Mouse (Mus musculus): ENCODE measurements at regions not wholly inside any gene's neighbourhood (a gene's known extent, or its start where the extent isn't known, plus 50 kb on each side); places are given as distances from the start of the nearest gene placed in this dataset.

DNA sequence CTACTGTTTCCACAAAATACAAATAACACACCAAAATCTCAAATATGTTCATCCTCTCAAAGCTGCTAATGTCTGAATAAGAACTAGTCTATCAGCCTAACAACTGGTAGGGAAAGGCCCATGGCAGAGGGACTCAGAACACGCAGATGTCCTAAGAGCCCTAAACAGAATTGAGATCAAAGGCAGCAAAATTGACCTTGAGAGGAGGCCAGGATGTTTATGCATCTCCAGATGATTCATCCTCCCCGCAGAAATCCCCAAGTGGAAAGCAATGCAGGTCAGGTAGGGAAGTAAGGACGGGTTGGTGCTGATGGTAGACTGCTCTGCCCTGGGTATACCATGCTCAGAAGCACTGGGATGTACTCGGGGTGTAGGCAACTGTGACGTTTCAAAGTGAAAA lies 89.0 kb upstream of the Tmem150c start:
- no peak for DNase-seq (ENCODE audit: extremely low spot score, low spot score)

DNA sequence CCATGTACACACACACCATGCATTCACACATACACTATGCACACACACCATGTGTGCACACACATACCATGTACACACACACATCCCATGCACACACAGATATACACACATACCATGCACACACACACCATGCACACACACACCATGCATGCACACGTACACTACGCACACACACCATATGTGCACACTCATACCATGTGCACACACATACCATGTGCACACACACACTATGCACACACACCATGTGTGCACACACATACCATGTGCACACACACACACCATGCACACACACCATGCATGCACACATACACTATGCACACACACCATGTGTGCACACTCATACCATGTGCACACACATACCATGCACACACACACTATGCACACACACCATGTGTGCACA lies 87.1 kb upstream of the Tmem150c start:
- no peak for DNase-seq (ENCODE audit: extremely low spot score, low spot score)

DNA sequence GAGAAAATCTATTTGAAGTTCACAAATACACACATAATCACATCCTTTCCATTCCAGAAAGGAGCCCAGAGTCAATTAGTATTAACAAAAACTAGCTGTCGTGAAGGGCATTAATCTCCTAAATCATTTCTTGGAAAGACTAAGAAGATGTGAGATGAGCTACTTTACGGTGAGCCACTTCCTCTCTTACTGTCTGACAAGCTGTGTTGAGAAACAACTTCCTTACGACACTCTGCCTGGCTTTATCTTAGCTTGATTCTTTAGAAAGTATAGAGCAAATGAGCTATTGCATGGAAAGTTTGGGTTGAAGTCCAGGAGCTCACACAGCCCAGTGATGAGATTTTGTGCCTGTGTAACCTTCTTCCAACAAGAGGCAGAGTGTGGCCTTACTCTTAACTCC lies 85.2 kb upstream of the Tmem150c start:
- DNase-seq (ENCODE audit: extremely low spot score, low spot score), result no peak

DNA sequence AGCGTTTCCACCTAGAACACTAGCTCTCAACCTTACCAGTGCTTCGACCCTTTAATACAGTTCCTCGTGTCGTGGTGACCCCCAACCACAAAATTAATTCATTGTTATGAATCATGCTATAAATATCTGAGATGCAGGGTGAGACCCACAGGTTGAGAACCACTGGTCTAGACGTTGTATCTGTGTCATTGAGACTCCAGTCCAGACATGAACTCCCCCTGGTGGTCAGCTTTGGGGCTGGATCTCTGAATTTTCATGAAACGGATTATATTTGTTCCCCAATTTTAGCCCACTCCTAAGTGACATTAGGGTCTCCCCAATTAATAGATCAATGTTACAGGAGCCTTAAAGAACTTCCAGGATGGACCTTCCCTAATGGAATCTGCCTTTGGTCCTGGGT lies 81.3 kb upstream of the Tmem150c start:
- DNase-seq (ENCODE audit: extremely low spot score, low spot score), result peak; percentile 25

DNA sequence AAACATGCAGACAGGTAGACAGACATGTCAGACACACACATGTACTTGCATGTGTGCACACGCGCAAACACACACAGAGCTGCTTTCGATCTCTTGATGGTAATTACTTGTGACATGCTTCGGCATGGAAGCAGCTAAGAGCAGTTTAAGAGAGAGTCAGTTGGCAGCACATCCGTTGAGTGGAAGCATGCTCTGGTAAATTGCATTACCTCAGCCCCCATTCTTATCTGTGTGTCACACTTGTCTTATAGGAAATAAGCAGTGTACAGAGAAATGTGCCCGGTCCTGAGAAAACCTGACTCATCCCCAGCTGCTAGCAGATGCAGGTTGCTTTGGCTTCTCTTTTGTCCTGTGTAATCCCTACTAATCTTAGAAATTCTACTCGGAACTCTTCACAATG lies 80.0 kb upstream of the Tmem150c start:
- no peak for DNase-seq (ENCODE audit: extremely low spot score, low spot score)

DNA sequence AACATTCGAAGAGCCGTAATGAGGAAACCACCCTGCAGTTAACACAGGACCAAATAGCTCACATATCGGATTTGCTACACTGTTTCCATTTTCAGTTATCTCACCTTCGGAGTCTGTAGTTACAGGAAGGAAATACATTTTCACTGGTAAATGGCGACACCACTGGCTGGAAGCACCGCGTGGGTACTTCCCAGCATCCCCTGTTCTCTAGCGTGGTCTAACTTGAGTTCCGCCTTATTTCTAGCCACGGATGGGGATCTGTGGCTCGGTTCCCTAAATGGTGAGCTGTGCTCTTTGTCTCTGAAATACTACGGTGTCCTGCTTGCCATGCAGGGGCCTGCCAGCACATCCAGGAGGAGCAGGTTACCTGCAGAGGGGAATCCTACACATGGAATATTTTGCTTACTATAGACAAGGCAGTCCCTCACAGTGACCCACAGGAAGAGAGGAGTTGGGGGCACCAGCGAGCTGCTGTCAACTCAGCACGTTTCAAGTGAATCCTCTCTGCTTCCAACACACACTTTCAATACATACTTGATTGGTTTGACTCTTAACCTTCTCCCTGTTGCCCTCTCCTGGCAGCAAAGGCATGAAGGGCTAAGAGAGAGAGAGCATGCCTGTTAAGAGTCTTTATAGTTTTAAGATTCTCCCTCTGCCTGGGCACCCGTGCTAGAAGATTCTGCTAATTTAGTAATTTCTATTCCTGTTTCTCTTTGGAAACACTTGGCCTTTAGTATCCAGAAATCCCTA lies 78.9 kb upstream of the Tmem150c start:
- no peak for DNase-seq (ENCODE audit: extremely low spot score, low spot score)

DNA sequence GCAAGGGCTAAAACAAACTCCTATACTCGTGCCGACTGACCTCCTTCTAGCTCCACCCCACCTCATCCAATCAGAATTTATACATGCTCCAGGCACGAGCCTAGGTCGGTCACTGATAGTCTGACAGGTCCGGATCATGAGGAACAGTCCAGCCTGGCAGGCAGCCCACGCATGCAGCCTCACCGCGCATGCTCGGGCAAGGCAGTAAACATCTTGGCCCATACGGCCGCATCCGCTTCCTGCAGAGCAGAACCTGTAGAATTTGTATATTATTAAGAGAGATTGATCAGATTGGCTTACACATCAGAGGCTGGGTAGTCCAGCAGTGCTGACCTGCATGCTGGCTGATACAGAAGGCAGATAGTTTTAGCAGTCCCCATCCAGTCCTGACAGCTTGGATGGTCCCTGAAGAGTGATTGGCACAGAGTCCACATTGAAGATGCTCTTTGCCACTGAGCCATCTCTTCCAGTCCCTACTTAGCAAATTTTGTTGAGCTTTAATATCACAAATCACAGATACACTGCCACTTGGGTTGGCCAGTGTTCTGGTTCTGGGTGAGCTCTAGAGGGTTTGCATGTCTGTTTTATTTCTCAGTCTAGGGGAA lies 78.2 kb upstream of the Tmem150c start:
- no peak for DNase-seq (ENCODE audit: extremely low spot score, low spot score)

DNA sequence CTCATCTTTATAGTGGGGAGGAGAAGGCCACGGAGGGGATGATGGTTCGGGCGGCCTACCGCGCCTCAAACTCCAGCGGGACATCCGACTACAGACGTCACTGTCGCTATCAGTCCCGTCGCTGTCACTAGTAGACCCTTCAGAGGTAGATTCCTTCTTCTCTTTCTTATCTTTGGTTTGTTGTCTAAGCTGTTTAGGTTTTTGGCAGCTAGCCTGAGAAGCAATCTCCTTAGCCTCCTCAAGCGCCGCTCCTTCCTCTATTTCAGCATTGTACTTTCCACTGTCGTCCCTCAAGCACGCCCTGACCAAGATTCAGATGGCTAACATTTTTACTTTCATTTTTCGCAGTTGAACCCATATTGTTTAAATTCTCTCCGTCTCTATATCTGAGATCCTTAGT lies 76.7 kb upstream of the Tmem150c start:
- no peak for DNase-seq (ENCODE audit: extremely low spot score, low spot score)

DNA sequence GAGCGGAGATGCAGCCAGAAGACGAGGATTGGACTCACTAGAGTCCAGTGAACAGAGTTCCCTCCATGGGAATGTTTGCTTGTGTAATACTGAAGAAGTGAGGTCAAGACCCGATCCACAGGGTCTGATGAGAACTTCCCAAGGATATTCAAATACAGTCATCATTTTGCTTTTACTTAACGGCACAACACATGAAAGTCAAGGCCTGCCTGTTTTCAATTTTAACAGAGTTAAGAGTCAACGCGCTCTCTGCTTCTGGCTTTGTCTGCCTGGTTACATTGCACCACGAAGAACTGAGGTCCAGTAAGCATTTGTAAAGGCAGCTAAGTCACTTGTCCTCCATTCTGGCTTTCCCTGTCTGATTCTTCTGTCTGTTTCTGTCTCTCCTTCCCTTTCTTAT lies 72.5 kb upstream of the Tmem150c start:
- DNase-seq (ENCODE audit: extremely low spot score, low spot score), result no peak

DNA sequence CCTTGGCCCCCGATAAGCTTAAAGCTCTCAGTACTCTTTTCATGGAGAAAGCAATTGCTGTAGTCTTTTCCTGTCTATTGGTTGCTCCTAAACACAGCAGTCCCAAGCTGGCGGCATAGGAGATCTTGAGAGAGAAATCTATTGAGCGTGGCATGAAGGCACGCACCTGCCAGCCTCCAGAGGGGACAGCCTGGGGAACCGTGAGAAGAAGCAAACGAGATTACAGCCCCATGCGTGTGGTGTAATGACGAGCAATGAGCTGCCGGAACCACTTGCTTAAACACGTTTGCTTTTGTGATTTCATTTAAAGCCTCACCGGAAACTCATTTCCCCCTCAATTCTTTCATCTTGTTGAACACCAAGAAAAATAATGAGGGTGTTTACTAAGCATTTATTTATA lies 72.0 kb upstream of the Tmem150c start:
- no peak for DNase-seq (ENCODE audit: extremely low spot score, low spot score)

DNA sequence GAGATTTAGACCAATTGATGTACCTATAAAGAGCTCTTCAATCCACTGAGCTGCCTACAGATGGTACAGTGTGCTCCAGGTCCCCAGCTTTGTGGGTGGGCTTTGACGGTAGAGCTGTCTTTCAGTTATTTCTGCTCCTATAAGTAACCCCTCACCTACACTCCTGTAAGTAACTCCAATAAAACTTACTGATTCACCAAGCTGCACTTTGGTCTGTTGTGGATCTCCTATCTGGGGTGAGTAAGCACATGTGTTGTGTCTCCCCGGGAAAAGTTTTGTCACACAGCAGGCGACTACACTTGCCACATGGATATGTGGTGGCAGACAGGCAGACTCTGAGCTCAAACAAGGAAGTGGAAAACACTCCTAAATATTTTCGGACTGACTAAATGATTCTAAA lies 70.4 kb upstream of the Tmem150c start:
- no peak for DNase-seq (ENCODE audit: extremely low spot score, low spot score)

DNA sequence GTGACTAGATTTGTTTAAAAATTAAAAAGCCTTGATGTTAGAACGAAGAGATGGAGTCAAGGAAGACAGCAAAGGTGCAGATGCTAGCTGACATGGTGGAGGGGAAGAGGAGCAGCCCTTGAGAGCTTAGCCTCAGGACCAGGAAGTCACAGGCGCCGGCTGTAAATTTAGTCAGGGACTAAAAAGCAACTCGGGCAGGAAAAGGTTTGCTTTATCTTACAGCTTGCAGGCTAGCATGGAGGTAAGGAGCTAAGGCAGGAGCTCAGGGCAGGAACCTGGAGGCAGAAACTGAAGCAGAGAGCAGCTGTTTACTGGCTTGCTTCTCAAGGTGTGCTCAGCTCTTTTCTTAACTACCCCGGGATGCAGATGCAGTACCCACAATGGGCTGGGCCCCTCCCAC lies 68.3 kb upstream of the Tmem150c start:
- DNase-seq (ENCODE audit: extremely low spot score, low spot score), result no peak

DNA sequence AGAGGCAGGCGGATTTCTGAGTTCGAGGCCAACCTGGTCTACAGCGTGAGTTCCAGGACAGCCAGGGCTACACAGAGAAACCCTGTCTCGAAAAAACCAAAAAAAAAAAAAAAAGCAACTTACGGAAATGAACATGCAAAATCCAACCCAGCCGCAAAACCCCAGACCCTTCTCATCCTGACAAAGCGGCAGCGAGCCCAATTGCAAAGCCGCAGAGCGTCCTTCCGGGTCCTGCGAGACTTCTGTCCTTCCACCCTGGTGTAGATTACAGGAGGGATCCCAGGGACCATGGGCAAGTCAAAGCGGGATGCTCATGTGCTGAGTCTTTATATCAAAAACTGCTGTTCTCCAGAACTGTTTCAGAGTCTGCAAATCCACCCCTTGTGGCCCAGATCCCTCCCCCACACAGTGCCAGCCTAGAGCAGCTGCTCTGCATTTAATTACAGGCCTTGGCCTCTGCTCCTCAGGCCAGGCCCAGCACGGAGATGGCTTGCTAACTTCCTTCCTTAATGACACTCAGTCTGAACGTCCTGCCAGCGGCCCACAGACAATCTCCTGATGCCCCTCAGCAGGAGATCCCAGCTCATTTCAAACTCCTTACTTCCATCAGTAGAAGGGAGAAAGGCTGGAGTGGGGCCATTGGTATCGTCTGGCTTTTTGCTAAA lies 67.1 kb upstream of the Tmem150c start:
- peak; percentile 38 for DNase-seq (ENCODE audit: extremely low spot score, low spot score)

DNA sequence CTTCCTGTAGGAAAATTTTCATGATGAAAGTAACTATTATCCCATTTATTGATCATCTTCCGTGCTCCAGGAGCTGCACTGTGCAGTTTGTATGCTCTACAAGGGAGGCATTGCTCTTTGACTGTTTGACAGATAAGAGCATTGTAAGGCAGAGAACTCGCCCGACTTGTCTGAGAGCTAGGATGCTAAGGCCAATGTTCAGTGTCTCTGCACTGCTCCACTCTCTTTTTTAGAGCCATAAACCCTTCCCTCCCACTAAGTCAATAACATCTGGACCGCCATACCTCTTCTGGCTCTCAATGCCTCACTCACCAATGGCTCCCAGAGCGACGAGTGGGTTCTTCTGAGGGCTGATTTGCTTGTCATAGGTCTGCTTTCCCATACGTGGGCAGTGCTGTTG lies 65.9 kb upstream of the Tmem150c start:
- no peak for DNase-seq (ENCODE audit: extremely low spot score, low spot score)

DNA sequence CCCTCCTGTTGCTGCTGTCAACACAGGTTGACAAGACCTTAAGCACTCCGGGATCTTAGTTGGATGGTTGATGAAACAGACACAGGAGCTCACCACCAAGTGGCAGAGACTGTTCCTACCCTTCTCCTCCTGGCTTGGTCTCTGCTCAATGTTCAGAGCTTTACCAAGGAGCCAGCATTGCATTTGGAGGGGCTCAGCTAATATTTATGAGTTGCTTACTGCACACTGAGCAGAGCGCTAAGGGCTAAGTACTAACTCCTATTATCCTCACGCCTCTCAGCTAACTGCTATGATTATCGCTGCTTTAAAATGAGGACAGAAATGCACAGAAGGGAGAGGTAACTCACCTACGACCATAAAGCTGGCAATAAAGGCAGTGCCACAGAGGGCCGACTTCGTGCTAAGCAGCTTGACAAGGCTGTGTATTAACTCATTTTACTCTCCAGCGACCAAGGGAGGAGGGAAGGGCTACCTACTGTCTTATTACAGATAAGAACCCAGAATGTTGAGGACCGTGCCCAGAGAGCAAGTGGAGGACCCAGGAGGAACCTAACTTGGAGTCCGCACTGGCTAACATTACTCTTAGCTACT lies 65.3 kb upstream of the Tmem150c start:
- DNase-seq (ENCODE audit: extremely low spot score, low spot score), result no peak

DNA sequence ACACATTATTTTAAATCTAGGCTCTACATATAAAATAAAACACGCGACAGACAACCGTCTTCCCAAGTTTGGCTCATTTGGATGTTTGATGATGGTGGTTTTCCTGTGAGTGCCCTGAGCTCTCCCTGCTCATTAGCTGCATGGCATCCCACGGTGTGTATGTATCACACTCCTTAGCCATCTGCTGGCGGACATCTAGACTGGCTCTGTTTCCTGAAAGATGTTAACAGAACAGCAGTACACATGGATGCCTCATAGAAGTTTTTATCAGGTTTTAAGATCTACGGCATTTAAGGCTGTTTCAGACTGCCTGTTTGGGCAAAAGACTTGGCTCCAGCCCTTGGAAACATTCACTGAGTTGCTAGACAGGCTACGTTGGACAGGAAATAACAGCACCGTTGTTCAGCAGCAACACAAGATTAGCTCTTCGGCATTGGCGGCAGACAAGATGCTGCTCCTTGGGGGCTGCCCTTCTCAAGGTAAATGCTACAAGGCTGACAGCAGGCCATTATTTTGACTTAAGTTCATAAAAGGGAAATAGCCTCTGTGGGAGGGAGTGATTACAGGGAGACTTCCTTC lies 61.5 kb upstream of the Tmem150c start:
- DNase-seq (ENCODE audit: extremely low spot score, low spot score), result no peak

DNA sequence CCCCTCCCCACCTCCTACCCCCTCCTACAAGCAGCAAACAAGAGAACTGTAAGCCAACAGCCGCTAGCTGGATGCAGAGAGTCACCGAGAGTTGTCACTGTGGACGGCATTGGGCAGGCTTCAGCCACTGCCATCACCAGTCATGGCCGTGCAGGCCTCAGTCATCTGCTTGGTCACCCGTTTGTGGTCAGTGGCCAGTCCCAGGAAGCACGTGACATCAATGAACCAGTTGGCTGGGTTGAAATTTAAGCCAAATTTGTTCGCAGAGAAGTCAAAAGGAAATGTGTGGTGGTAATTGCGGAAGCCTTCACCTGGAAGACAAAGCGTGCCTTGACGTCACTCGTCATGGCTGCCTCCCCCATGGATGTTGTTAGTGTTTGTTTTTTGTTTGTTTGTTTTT lies 60.7 kb upstream of the Tmem150c start:
- no peak for DNase-seq (ENCODE audit: extremely low spot score, low spot score)

DNA sequence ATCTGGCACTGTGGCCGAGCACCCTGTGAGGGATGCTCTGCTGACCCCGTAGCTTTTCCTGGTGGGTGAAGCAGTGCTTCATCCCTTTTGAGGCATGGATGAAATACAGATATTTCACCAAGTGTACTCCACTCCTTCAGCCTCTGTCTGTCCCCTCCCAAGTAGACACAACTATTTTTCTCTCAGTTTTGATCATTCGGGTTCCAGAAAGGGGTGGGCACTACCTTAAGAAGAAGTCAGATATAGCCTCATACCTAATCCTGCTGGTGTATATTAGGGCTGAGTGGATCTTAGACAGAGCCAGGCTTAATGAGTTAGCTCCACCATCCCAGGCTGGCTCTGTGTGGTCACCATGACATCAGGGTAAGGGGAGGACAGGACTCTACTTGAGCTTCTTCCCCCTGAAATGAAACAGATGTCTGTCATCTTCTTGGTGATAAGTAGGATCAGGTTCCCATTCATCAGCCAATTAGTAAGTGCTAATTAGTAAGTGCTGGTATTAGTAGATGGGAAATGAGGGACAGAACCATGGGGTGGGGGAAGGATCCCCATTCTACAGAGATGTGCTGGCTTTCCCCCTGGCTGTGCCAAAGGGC lies 58.7 kb upstream of the Tmem150c start:
- DNase-seq (ENCODE audit: extremely low spot score, low spot score), result no peak

DNA sequence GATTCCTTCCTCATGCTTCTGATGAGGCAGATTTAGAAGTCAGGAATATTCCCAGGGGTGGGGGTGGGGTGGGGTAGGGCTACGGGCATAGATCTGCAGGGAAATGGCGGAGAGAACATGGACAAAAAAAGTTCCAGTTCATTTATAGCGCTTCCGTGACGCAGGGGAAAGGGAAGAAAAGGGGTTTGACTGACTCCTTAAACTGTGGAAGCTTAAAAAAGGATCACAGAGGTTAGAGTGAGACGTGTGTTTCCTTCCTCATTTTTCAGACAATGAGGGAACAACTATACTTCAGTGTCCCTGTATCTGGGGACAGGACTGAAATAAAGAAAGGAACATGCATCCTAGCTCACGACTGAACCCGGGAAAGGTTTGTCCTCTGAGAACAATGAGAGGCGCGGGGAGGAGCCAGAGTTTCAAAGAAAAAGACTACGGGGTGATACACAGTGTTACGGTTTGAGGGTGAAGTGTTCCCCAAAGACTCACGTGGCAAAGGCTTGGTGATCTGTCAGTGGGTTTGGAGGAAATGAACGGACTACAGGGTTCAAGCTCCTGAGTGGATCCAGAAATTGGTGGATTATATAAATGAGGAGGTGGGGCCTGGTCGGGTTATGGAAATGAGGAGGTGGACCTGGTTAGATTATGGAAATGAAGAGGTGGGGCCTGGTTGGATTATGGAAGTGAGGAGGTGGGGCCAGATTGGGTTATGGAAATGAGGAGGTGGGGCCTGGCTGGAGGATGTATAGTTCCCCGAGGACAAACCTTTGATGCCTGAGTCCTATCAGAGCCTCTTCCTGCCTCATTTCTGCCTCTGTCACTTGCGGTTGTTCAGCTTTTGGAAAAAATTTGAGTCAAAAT lies 57.8 kb upstream of the Tmem150c start:
- DNase-seq (ENCODE audit: extremely low spot score, low spot score), result no peak

DNA sequence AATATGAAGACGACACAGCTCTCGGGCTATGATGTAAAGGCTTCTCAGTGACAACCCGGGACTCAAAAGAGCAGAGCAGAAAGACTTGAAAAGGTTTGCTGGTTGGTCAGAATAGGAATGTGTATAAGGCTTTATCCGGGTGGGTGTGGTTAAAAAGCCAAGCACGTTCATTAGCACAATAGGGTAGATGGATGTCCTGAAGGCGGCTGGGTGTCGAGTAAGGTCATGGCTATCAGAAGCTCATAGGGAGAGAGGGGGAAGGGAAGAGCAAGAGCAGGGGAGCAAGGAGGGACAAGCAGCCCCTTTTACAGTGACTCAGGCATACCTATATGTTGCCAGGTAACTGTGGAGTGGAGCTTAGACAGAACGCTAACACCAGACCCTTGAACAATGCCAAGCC lies 54.3 kb upstream of the Tmem150c start:
- DNase-seq (ENCODE audit: extremely low spot score, low spot score), result no peak

DNA sequence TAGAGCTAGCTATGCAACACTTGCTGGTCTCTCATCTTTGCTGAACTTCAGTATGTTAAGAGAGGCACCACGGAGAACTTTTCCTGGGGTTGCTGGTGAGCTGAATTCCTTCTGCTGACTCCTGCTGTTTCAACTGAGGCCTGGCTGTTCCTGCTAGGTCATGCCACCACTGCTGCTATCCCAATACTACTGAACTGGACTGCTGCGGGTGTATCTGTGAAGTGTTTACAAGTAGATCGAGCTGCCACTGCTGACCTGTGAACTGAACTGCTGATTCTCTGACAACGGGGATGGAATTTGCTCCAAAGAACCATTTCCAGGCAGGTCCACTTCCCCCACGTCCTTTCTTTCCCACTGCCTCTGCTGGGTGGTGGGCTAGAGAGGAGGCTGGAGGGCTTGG lies 51.1 kb upstream of the Tmem150c start:
- no peak for DNase-seq (ENCODE audit: extremely low spot score, low spot score)
